Mouse (Mus musculus) midbrain, embryonic 14.5 days (tissue): Measurements from ENCODE around the gene Sugt1. TPM values are rescaled to one million over a fixed set of nuclear protein-coding genes. Genes with fewer than 3 reads are reported as not detected.
A peak's percentile ranks its signal among the peaks of the same experiment; 100 is the strongest.

Experiments used
- ATAC-seq: fragments of 200-750 bp; cut with Nextera tagmentation; 2 replicates; pipeline ENCODE4 v1.8.0; 2017; ENCODE audit warnings: moderate number of reproducible peaks, moderate library complexity; ENCODE audit not compliant: low FRiP score, low TSS enrichment
- DNase-seq: peaks from one replicate; pipeline ENCODE4 v3.0.0-alpha.2; 2015
- H3K27ac ChIP-seq: fragments of 300-500 bp; sonication (generic); replicated peaks from 2 replicates; pipeline ENCODE4 v1.5.1; 2014; ENCODE audit warnings: mild to moderate bottlenecking, low read depth, low read length, moderate library complexity
- H3K27me3 ChIP-seq: fragments of 300-500 bp; sonication (generic); 2 replicates; pipeline ENCODE4 v1.6.1; 2014; ENCODE audit warnings: low read length, control low read depth, mixed read lengths; ENCODE audit not compliant: control insufficient read depth, insufficient read depth
- H3K36me3 ChIP-seq: fragments of 300-500 bp; sonication (generic); 2 replicates; pipeline ENCODE4 v1.6.1; 2014; ENCODE audit warnings: low read length, control low read depth; ENCODE audit not compliant: control insufficient read depth, insufficient read depth
- H3K4me1 ChIP-seq: fragments of 300-500 bp; sonication (generic); 2 replicates; pipeline ENCODE4 v1.6.1; 2014; ENCODE audit warnings: mild to moderate bottlenecking, antibody characterized with exemption, low read length, control low read depth; ENCODE audit not compliant: control insufficient read depth, insufficient read depth
- H3K4me2 ChIP-seq: fragments of 300-500 bp; sonication (generic); 2 replicates; pipeline ENCODE4 v1.6.1; 2014; ENCODE audit warnings: mild to moderate bottlenecking, low read length, moderate library complexity
- H3K4me3 ChIP-seq: fragments of 300-500 bp; sonication (generic); replicated peaks from 2 replicates; pipeline ENCODE4 v1.5.1; 2014; ENCODE audit warnings: low read depth, low read length
- H3K9ac ChIP-seq: fragments of 300-500 bp; sonication (generic); replicated peaks from 2 replicates; pipeline ENCODE4 v1.6.1; 2014; ENCODE audit warnings: mild to moderate bottlenecking, low read length, moderate library complexity
- H3K9me3 ChIP-seq: fragments of 300-500 bp; sonication (generic); 2 replicates; pipeline ENCODE4 v1.6.1; 2016; ENCODE audit warnings: low read length, control low read depth, mixed read lengths; ENCODE audit not compliant: control insufficient read depth
- WGBS: fragments of 180-500 bp; shearing (Covaris S2); extraction: QIAGEN DNeasy Blood & Tissue Kit; methylation state at CpG from one replicate; pipeline ENCODE4 v1.1.7; 2014; 5-methylcytosine and 5-hydroxymethylcytosine counted together
- polyA plus RNA-seq: library from polyadenylated mRNA; unstranded; fragments of >200 nt; fragmentation: Nextera tagmentation; extraction: Ambion mirVana; gene quantifications from 2 replicates; pipeline ENCODE4 v1.2.1, GENCODE M21; 2014

Sugt1 gene
- polyA plus RNA-seq, 1 experiment from 2014 or later: 128 TPM

- no peaks in the 10 kb centered on the region for H3K27me3 ChIP-seq
- no peak overlapping the region for H3K4me3 ChIP-seq
- H3K9me3 ChIP-seq: no peaks in the 10 kb centered on the region
- no peak overlapping the region for H3K9ac ChIP-seq
- WGBS: 91% methylated on average over 13 of the region's 13 CpGs
- H3K36me3 ChIP-seq: 0 out of 2 replicates have a peak, but pooled peaks cover 3% of the 10 kb centered on the region
- no peak for ATAC-seq
- no peak overlapping the region for H3K27ac ChIP-seq
- DNase-seq: no peak
- no peaks in the 10 kb centered on the region for H3K4me1 ChIP-seq
- H3K4me2 ChIP-seq: no peak overlapping the region
These were observed 13.9 kb upstream of the Sugt1 start for GRCm38 (mm10) chr14:79573482-79574191.

GRCm38 (mm10) chr14:79574361-79574760 lies 13.1 kb upstream of the Sugt1 start:
- no peak overlapping the region for H3K27ac ChIP-seq
- no peak overlapping the region for H3K4me3 ChIP-seq
- no peaks in the 10 kb centered on the region for H3K27me3 ChIP-seq
- no peaks in the 10 kb centered on the region for H3K4me1 ChIP-seq
- no peak for ATAC-seq
- H3K9ac ChIP-seq: no peak overlapping the region
- WGBS: 90% methylated on average over 1 of the region's 1 CpGs
- no peaks in the 10 kb centered on the region for H3K9me3 ChIP-seq
- DNase-seq: no peak
- no peak overlapping the region for H3K4me2 ChIP-seq
- 0 out of 2 replicates have a peak, but pooled peaks cover 3% of the 10 kb centered on the region for H3K36me3 ChIP-seq

- WGBS: 81% methylated on average over 5 of the region's 5 CpGs
- no peak overlapping the region for H3K27ac ChIP-seq
- H3K4me2 ChIP-seq: no peak overlapping the region
- DNase-seq (no peak), ATAC-seq (no peak)
- no peaks in the 10 kb centered on the region for H3K9me3 ChIP-seq
- peaks cover 10% of the 10 kb centered on the region for H3K4me1 ChIP-seq
- H3K9ac ChIP-seq: no peak overlapping the region
- no peaks in the 10 kb centered on the region for H3K27me3 ChIP-seq
- H3K36me3 ChIP-seq: no peaks in the 10 kb centered on the region
- no peak overlapping the region for H3K4me3 ChIP-seq
These were observed 3.8 kb upstream of the Sugt1 start for GRCm38 (mm10) chr14:79583526-79584245.

- DNase-seq: no peak
- Histone ChIP-seq H3K4me1 (peaks cover 16% of the 10 kb centered on the region), H3K27ac (peak overlapping the region; percentile 95), H3K36me3 (no peaks in the 10 kb centered on the region), H3K4me3 (peak overlapping the region; percentile 52), H3K9me3 (no peaks in the 10 kb centered on the region), H3K27me3 (no peaks in the 10 kb centered on the region), H3K4me2 (peak overlapping the region; percentile 64), H3K9ac (peak overlapping the region; percentile 54)
- WGBS: 37% methylated on average over 16 of the region's 16 CpGs
- no peak for ATAC-seq
These were observed 872 bp upstream of the Sugt1 start for GRCm38 (mm10) chr14:79586499-79587138.

GRCm38 (mm10) chr14:79587852-79588229 lies 350 bp downstream of the Sugt1 start:
- Histone ChIP-seq H3K4me3 (peak overlapping the region; percentile 52), H3K9me3 (no peaks in the 10 kb centered on the region), H3K36me3 (no peaks in the 10 kb centered on the region), H3K4me1 (peaks cover 16% of the 10 kb centered on the region), H3K4me2 (peak overlapping the region; percentile 64), H3K27me3 (no peaks in the 10 kb centered on the region), H3K27ac (peak overlapping the region; percentile 95), H3K9ac (peak overlapping the region; percentile 54)
- DNase-seq (no peak), ATAC-seq (peak; percentile 40; the same call in 1 of the 2 replicates)
- WGBS: 2% methylated on average over 9 of the region's 9 CpGs

- no peaks in the 10 kb centered on the region for H3K27me3 ChIP-seq
- H3K9ac ChIP-seq: 0 out of 2 replicates have a peak overlapping the region, but pooled peaks have one; percentile 54
- peaks cover 16% of the 10 kb centered on the region for H3K4me1 ChIP-seq
- WGBS: 89% methylated on average over 9 of the region's 9 CpGs
- no peak overlapping the region for H3K27ac ChIP-seq
- DNase-seq: no peak
- peak overlapping the region; percentile 52 for H3K4me3 ChIP-seq
- H3K4me2 ChIP-seq: peak overlapping the region; percentile 64
- H3K36me3 ChIP-seq: no peaks in the 10 kb centered on the region
- no peaks in the 10 kb centered on the region for H3K9me3 ChIP-seq
- ATAC-seq: no peak
These were observed 1.1 kb downstream of the Sugt1 start for GRCm38 (mm10) chr14:79588534-79588951.

GRCm38 (mm10) chr14:79589401-79589800 lies 1.9 kb downstream of the Sugt1 start:
- WGBS: 95% methylated on average over 6 of the region's 6 CpGs
- Histone ChIP-seq H3K27me3 (no peaks in the 10 kb centered on the region), H3K9me3 (no peaks in the 10 kb centered on the region), H3K36me3 (peaks cover under 1% of the 10 kb centered on the region; the same call in 1 of the 2 replicates), H3K9ac (no peak overlapping the region), H3K4me2 (peak overlapping the region; percentile 64; the same call in 1 of the 2 replicates), H3K4me1 (peaks cover 16% of the 10 kb centered on the region), H3K4me3 (no peak overlapping the region), H3K27ac (no peak overlapping the region)
- no peak for ATAC-seq
- DNase-seq: no peak

- Histone ChIP-seq H3K4me1 (peaks cover 16% of the 10 kb centered on the region), H3K27me3 (no peaks in the 10 kb centered on the region), H3K9me3 (no peaks in the 10 kb centered on the region), H3K9ac (no peak overlapping the region), H3K36me3 (peaks cover 13% of the 10 kb centered on the region), H3K27ac (no peak overlapping the region), H3K4me3 (no peak overlapping the region), H3K4me2 (no peak overlapping the region)
- ATAC-seq (no peak), DNase-seq (no peak)
- WGBS: 97% methylated on average over 8 of the region's 8 CpGs
These were observed 3.4 kb downstream of the Sugt1 start for GRCm38 (mm10) chr14:79590916-79591315.
